Mouse (Mus musculus) adrenal gland, adult (tissue): ENCODE results near the gene Spag17.

Experiments used
- DNase-seq, 2 experiments: peaks; one replicate each; pipeline ENCODE4 v3.0.0; 2022 to 2023; ENCODE audit warnings: low spot score in 1 of 2; ENCODE audit not compliant: inconsistent age in 2 of 2

The Spag17 gene

DNA sequence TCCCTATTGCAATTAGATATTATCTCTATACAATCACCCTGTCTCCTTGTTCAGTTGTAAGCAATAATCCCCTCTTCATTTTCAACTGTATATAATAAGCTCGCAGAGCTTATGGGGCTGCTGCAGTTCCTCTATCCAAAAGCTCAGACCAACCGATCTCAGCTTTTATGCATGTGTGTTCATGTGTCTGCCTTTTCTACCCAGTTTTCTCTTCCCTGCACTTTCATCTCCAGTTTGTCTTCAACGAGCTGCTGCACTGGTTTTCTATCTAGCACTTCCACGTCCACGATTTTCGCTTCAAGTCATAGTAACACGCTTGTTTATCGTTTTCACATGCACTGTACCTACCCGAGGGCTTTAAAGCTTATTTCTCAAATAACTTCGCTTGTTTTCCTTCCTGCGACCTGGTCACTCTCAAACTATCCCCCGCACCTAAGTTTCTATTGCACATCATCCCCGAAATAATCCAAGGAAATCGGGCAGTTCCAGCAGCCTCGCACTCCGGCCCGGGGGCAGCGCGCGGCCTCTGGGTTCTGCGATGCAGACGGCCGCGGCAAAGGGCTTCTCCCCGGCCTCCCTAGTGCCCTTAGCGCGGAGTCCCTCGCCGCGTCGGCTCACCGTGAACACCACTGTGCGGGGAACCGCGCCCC, 276.6 kb downstream of the Spag17 start:
- no peak for DNase-seq

- DNase-seq: peak; percentile 95 to 98
Measured at GRCm38 (mm10) chr3:100162315-100163105, 277.3 kb downstream of the Spag17 start, which contains the start of the genes Gdap2 and Wdr3. TSS of gene Gdap2 (plus strand) at chr3:100162381. TSS of gene Wdr3 (minus strand) at chr3:100162407.

DNA sequence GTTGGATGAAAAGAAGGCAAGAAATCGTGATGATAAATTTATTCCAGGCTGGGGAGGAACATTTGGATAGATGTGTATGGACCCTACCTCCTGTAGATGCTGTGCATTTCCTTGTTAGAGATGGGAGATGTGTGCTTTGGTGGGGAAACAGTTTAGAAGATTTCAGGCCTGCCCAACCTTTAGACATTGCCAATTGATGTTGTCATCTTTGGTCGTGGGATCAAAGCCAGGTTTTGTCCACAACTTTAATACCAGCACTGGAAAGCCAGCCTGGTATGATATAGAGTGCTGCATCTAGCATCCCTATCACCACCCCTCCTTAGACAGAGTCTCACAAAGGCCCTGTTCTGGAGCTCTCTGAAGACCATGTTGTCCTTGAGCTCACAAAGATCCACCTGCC, 278.4 kb downstream of the Spag17 start:
- DNase-seq: peak in 1 of 2 experiments; percentile 30

- DNase-seq: no peak
Measured at GRCm38 (mm10) chr3:100164991-100165390, 279.8 kb downstream of the Spag17 start.

GRCm38 (mm10) chr3:100176031-100176430, 290.8 kb downstream of the Spag17 start:
- no peak for DNase-seq

DNA sequence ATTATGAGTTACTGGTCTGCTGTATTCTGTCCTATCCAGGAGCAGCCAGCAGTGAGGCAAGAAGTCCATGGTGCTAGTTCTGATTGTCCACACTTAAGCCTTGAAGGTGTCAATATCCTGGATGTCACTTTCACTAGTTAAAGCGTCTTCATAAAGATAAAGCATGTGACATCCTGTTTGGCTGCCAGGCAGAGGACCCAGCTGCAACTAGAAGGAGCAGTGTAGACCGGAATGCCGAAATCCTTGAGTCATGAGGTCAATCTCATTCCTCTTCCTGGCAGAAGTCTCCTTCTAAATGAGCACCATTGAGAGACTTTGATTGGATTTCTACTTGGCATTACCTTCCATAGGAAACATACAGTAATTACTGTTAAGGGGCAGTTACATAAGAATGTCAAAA, 295.3 kb downstream of the Spag17 start:
- no peak for DNase-seq

DNA sequence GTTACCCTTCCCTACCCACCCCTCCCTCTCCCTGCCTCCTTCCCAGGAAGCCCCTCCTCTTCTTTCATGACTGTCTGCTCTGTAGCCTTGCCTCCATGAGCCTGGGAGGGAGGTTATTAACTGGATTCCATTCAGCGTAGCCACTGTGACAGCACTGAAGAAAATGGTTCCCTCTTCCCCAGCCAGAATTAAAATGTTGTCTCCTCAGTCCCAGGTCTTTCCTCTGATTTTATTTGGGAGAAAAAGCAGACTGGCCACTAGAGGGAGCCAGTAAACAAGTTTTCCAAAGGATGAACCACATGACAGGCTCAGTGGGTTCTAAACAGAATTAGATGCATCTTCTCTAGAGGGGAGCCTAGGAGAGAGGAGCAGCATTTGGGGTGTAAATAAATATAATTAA, 304.2 kb downstream of the Spag17 start:
- DNase-seq: peak; percentile 29 to 87

GRCm38 (mm10) chr3:100189861-100190260, 304.7 kb downstream of the Spag17 start:
- no peak for DNase-seq
